Mouse (Mus musculus) gastrocnemius, postnatal 4 days (tissue): ENCODE results near the gene Scaf8. TPM values are rescaled to one million over a fixed set of nuclear protein-coding genes. Genes with fewer than 3 reads are reported as not detected.
"Not testable (repeated sequence)": the region's sequence is repeated elsewhere in the genome, so short reads cannot be mapped to it uniquely, and the experiment has no call there.

Experiments
- DNase-seq, 2 experiments: peaks; one replicate each; pipeline ENCODE4 v3.0.0; 2021 to 2022; ENCODE audit warnings: low spot score in 2 of 2, mixed read lengths in 2 of 2
- long read RNA-seq, 2 experiments: library from polyadenylated mRNA; stranded (forward); transcript quantifications; one replicate each; pipeline ENCODE4 v2.0.0; 2021
- total RNA-seq, 2 experiments: library from RNA; stranded (reverse); gene quantifications; 2 replicates each; pipeline ENCODE4 v1.2.3; 2021

The Scaf8 gene
- total RNA-seq: 10 to 100 TPM; 42.4 to 47.1 TPM
- long read RNA-seq, experiment 1, full-length matches to known transcripts: 2 of 12 reads
- long read RNA-seq, experiment 1, partial matches to known transcripts: 1 of 12 reads
- long read RNA-seq, experiment 1, other reads (novel, unspliced or antisense): 9 of 12 reads
- long read RNA-seq, experiment 2, full-length matches to known transcripts: 3 of 15 reads
- long read RNA-seq, experiment 2, partial matches to known transcripts: 6 of 15 reads
- long read RNA-seq, experiment 2, other reads (novel, unspliced or antisense): 6 of 15 reads

DNA sequence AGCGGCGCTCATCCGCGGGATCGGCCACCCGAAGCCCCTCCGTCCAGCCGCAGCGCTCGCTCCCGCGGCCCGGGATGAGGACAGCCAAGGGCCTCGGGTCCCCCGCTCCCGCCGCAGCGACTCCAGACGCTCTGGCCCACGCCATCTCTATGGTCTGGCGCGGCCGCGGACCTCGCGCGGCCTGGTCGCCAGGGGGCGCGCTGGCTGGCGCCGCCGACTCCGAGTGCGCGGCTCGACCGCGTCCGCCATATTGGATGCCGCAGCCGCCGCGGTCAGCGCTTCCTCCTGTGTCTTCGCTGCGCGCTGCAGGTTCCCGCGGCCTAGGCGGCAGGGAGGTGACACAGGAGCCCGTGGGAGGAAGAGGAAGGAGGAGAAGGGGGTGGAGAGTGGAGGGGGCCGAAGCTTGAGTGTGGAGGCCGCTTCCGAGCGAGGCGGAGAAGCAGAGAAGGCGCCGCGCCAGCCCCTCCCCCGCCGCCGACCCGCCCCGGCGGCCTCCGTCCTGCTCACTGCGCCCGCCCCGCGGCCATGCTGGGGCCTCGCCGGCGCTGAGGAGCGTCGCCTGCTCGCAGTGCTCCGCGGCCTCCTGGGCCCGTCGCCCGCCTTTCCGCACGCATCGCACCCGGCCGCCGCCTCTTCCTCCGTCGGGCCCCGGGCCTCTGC is at the start of gene Scaf8:
TSS of gene Scaf8 (plus strand) at position 253 of the 660 bp plus-strand sequence.
- DNase-seq: peak; percentile 87 to 92

GRCm38 (mm10) chr17:3075166-3075872 is 39.5 kb upstream of the Scaf8 start:
- DNase-seq: no peak

DNA sequence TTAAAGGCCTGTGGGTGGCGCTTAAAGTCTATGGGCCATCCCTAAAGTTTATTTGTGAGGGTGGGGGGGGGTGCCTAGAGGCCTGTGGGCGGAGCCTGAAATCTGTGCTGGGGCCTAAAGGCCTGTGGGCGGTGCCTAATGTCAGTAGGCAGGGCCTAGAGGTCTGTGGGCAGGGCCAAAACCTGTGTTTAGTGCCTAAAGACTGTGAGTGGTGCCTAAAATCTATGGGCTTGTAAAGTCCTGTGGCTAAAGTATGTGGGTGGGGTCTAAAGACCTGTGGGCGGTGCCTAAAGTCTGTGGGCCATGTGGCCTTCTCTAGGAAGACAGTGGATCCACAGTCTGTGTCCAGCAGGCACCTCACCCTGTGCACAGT is 38.9 kb upstream of the Scaf8 start:
- DNase-seq: no peak

DNA sequence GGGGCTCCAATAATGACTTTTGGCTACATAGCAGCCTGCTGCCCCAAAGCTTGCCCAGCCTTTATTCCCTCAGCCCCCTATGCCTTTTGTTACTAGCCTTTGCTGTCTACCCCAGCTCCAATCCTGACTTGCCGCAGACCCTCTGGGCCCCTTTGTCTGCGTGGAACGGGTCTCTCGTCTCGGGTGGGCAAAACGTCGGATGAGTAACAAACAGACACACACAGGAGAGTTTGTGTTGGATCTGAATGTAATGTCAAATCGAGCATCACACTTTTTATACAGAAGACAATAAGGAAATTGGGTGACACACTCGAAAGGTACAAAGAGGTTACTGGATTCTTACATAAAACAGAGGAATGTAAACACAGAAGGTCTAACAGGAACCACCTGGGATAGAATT is 36.8 kb upstream of the Scaf8 start:
- DNase-seq: not testable (repeated sequence)

GRCm38 (mm10) chr17:3080587-3081349 is 34.0 kb upstream of the Scaf8 start:
- DNase-seq: not testable (repeated sequence)

GRCm38 (mm10) chr17:3081512-3082100 is 33.2 kb upstream of the Scaf8 start:
- not testable (repeated sequence) for DNase-seq

DNA sequence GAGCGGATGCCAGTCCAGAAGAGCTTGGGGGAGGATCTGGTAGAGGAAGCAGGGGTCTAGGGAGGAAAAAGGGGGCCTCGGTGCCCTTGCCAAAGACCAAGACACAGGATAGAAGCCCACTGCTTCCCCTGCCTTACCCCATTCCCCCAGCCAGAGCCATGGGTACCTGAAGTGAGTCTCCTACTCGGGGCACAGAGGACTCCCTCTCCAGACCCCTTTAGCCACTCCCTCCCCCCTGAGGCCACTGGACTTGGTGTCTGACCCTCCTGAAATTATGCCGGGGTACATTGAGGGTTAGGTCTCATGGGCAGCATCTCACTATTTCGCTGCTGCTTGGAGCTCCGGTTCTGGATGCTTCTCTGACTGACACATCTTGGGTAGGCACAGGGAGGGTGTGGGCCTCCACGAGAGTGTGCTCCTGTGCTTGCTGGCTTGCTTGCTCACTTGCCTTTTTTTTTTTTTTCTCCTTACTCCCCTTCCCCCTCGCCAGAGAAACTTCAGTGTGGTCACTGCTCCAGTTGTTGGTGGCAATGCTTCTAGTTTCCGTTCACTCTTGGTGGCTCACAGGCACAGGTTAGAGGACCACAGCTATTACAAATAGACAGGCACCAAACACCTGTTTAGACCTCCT is 32.5 kb upstream of the Scaf8 start:
- DNase-seq: peak; percentile 31 to 41

- DNase-seq: peak in 1 of 2 experiments; percentile 25
These were observed 31.7 kb upstream of the Scaf8 start for GRCm38 (mm10) chr17:3082756-3083749.

DNA sequence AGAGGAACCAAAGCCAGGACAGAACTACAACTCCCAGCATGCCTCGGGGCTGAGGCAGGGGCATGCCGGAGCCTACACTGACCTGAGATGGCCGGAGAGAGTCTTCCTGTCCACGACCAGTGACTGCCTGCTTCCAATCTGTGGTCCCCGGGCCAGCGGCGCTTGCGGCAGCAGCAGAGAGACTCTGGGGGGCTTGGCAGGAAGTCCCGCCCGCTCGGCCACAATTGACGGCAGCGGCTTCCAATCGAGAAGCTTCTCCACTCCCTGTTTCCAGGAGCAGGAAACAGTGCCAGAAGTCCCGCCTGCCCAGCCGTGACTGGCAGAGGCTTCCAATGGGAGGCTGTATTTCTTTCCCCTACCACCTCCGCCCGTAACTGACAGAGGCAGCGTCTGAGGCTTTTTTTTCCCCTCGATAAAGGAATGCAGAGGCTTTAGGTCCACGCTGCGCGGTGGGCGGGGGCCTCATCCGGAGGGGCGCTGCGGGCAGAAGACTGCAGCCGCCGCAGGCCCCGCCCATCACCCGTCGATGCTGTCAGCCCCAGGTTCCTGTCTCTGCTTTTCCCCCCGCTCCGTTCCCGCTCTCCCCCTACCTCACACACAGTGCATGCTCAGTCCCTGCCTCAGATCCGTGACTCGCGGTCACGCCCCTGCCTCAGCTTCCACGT is 30.8 kb upstream of the Scaf8 start:
- DNase-seq: peak; percentile 84 to 92

GRCm38 (mm10) chr17:3084551-3084930 is 30.2 kb upstream of the Scaf8 start:
- peak; percentile 73 to 77 for DNase-seq

DNA sequence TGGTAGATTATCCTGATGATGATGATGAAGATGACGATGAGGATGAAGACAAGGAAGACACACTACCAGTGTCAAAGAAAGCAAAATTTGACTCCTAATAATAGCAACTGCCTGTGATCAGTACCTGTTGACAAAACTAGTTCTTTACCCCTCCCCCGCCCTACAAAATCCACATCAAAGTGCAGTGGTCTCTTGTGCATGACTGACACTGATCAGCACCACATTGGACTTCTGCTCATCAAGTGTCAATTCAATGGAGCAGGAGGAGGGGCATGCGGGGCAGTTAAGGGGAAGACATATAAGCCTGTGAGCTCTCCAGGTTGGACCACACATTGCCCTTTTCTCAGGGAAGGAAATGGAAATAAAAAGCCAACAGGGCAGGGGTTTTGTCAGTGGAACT is 29.6 kb upstream of the Scaf8 start:
- no peak for DNase-seq

- no peak for DNase-seq
These were observed 22.1 kb upstream of the Scaf8 start for GRCm38 (mm10) chr17:3092682-3093081.

DNA sequence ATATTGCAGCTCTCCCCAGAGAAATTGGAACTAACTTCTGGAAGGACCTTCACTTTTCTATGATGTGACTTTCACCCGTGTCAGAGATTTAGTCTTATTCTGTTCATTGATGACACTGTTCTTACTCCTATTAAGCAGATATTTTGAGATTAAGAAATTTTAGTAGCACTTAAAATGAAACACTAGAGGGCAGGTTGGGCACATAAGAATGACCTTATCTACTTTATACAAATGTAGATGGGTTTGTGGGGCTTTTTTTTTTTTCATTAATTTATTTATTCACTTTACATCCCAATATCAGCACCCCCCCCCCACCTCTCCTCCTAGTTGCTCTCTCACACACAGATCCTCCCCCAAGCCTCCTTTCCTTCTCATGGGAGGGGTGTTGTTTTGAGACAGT is 15.5 kb upstream of the Scaf8 start:
- not testable (repeated sequence) for DNase-seq

- peak in 1 of 2 experiments; percentile 56 for DNase-seq
These were observed 12.2 kb upstream of the Scaf8 start for GRCm38 (mm10) chr17:3102336-3103165.

- no peak for DNase-seq
These were observed 10.4 kb upstream of the Scaf8 start for GRCm38 (mm10) chr17:3104154-3104931.

DNA sequence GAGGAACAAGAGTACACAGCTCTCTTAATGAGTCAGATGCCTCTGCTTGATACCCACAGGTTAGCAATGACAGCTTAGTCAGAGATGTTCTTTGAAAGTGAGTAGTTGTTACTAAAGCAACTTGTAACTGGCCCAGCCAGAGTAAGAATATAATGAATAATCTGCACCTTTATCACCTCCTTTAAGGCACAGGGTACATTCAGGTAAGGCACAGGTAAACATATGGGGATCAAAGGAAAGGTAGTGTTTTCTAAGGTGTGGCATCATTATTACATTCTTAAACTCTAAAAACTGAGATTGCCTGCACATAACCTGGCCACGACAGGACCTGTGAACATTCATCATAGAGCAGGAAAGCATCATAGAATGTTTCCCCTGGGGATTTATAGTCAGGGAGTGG is 9.8 kb upstream of the Scaf8 start:
- no peak for DNase-seq

GRCm38 (mm10) chr17:3113737-3114357 is 925 bp upstream of the Scaf8 start:
- DNase-seq: no peak
